Mouse (Mus musculus): ENCODE data around the gene Grb10.

- TF ChIP-seq GATA1 (IDR thresholded peaks at IDR 0.05; ENCODE audit: low read length) (no peak), TAL1 (IDR thresholded peaks at IDR 0.05; ENCODE audit: low read length) (no peak)
These were observed 2.9 kb upstream of the Grb10 start for GRCm38 (mm10) chr11:12041379-12041778.
